Mouse (Mus musculus) right cerebral cortex, postnatal 4 days (tissue): ENCODE measurements at regions not wholly inside any gene's neighbourhood (a gene's known extent, or its start where the extent isn't known, plus 50 kb on each side); places are given as distances from the start of the nearest gene placed in this dataset.

Experiments used
- DNase-seq: peaks from one replicate; pipeline ENCODE4 v3.0.0-alpha.2; 2022

- DNase-seq, result no peak
Observed at GRCm38 (mm10) chr15:63166411-63166810, 678.6 kb downstream of the Gsdmc2 start.

- peak; percentile 6 for DNase-seq
Observed at GRCm38 (mm10) chr15:63163550-63164279, 681.3 kb downstream of the Gsdmc2 start.

DNA sequence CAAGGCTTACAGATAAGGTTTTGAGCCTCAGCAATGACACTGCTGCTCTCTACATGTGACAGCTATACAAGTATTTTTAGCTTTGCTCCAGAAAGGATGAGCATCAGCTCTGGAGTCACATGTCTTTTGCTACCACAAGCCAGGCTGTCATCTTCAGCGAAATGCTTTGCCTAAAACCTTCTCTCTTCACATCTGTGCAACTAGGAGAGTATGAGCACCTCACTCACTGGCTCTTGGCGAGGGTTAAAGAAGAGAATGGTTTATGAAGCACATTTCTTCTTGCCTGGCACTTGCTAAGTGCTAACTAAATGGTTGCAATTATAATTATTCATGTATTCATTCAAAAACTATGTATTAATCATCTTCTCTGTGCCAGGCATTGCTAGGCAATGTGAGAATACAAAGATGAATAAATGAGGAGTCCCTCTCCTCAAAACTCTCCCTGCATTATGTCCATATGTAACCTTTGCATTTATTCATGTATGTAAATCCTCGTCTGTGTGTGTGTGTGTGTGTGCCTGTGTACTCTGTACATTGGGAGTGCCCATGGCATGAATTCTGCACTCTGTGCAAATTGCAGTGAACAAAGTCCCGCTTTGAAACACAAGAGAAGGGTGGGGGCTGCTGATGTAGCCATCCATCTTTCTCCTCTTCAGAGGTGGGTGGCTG is 682.0 kb downstream of the Gsdmc2 start:
- DNase-seq, result no peak

- DNase-seq, result no peak
Observed at GRCm38 (mm10) chr15:63123123-63123688, 721.8 kb downstream of the Gsdmc2 start.

- no peak for DNase-seq
Observed at GRCm38 (mm10) chr15:63112918-63113317, 732.1 kb downstream of the Gsdmc2 start.

DNA sequence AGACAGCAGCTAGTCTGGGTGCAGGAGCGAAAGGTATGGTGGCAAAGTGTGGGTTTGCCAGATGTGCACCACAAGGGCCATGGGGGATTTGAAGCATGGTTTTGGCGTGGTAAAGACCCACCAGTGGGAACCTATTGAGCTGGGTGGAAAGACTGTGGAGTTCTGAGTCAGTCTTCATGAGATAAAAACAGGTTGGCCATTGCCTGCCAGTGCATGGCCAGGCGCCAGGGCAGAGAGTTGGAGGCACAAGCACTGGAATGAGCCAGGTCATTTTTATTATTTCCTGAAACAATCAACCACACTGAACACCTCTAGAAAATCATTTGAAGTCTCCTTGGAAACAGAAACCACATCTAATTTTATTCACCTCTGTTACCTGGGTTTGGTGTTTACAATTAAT is 744.9 kb downstream of the Gsdmc2 start:
- no peak for DNase-seq

DNA sequence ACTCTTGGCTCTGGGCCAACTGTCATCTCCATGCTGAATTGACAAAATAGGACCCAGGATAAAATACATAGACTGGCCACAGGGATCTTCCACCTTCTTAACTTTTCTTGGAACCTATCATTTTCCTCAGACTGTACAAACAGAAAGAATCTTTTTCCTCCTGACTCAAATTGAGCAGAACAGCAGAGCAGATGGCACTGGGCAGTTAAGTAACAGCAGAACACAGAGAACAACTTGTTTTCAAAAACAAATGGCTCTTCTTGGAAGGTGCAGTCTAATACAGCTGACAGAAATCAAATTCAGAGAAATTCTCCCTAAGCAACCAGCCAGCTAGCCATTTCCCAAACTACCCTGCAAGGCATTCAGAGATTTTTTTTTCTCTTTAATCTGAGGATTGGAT is 763.0 kb downstream of the Gsdmc2 start:
- DNase-seq, result no peak

DNA sequence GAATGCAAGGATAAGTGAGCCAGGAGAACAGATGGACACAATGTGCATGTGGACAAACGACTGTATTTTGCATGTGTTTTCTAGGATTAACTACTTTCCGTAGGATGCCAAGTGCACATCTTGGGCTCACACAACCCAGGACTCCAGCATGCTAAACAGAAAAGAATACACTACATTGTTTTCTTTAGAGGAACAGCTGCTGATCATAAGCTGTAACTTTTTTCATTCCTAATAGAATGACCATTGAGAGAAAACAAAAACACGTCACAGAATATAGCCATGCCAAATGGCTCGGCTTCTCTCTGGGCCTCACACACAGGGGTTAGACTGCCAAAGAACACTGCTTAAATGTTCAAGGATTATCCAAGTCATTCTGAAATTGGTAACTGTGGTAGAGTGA is 765.2 kb downstream of the Gsdmc2 start:
- no peak for DNase-seq

- DNase-seq, result no peak
Observed at GRCm38 (mm10) chr15:63071921-63072320, 773.1 kb downstream of the Gsdmc2 start.

GRCm38 (mm10) chr15:63067126-63067525 is 777.9 kb downstream of the Gsdmc2 start:
- no peak for DNase-seq

- no peak for DNase-seq
Observed at GRCm38 (mm10) chr15:63066020-63066439, 778.9 kb downstream of the Gsdmc2 start.

DNA sequence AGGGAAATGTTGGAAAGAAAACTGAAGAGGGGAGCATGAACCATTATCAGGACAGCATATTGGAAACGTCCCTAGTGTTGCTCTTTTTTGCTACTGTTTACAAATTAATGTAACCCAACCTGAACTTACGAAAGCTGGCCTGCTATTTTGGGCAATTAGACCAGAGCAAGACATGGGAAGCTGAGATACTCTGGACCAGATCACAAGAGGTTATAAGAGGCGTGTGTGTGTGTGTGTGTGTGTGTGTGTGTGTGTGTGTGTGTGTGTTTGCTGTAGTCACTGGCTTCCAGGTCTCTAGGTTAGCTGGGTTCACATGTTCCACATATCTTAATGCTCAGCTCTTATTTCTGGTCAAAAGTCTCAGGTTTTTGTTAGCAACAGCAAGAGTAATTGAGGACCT is 783.1 kb downstream of the Gsdmc2 start:
- DNase-seq, result no peak

GRCm38 (mm10) chr15:63060826-63061225 is 784.2 kb downstream of the Gsdmc2 start:
- DNase-seq, result no peak

- DNase-seq, result no peak
Observed at GRCm38 (mm10) chr15:63052570-63053255, 792.3 kb downstream of the Gsdmc2 start.

- DNase-seq, result no peak
Observed at GRCm38 (mm10) chr15:63050033-63050432, 794.9 kb downstream of the Gsdmc2 start.

- DNase-seq, result no peak
Observed at GRCm38 (mm10) chr15:63042367-63042766, 802.6 kb downstream of the Gsdmc2 start.

GRCm38 (mm10) chr15:63036241-63036640 is 808.7 kb downstream of the Gsdmc2 start:
- DNase-seq, result no peak

- DNase-seq, result no peak
Observed at GRCm38 (mm10) chr15:63020826-63021225, 824.2 kb downstream of the Gsdmc2 start.

DNA sequence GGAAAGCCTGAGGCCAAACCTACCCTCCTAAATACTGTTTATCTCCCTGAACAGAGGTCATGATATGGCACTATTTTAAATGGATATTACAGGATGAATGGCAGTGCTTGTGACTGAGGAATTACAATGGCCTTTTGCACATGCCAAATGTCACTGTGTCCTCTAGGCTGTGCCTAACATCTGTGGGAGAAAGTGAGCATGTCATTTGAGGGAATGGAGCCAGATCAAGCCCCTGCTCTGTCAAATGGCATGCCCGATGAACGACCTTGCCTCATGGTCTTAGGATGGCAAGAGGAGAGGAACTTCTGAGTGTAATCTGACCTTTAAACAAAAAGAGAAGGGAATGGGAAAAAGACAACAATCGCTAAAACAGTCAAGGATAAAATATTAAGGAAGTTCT is 827.0 kb downstream of the Gsdmc2 start:
- no peak for DNase-seq

- DNase-seq, result no peak
Observed at GRCm38 (mm10) chr15:63006471-63007228, 838.3 kb downstream of the Gsdmc2 start.

DNA sequence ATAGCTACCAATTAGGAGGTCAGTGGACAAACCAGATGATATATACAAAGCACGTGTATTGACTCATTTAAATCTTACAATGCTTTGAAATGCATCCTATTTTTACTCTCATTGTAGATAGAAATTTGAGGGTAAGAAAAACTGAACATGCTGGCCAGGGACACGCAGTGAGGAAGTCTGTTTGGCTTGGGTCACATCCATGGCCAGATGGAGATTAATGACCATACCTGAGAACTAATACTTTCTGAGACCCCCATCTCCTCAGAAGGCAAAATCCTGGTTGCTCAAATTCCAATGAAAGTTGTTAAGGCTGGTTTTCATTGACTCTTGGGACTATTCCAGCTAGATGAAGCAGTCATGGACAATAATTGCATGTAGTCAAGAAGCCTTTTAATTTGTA is 850.3 kb downstream of the Gsdmc2 start:
- no peak for DNase-seq

GRCm38 (mm10) chr15:62986871-62987270 is 858.1 kb downstream of the Gsdmc2 start:
- DNase-seq, result no peak

- no peak for DNase-seq
Observed at GRCm38 (mm10) chr15:62986147-62986546, 858.8 kb downstream of the Gsdmc2 start.
